Mouse (Mus musculus) kidney, adult 2 months (tissue): ENCODE results near the gene Gss.

Experiments
- CTCF ChIP-seq: fragments of 200-500 bp; conservative IDR thresholded peaks from 2 replicates; pipeline ENCODE4 v1.5.1; 2011; ENCODE audit warnings: low read depth, mild to moderate bottlenecking, control low read depth, low read length, moderate library complexity, mixed read lengths; ENCODE audit not compliant: insufficient read depth, insufficient read length
- POLR2A ChIP-seq: fragments of 200-500 bp; IDR thresholded peaks from one replicate; pipeline ENCODE4 v1.6.1; 2011; ENCODE audit warnings: low read depth, low read length, control low read depth

- TF ChIP-seq CTCF (no peak), POLR2A (peak; percentile 65)
Observed at GRCm38 (mm10) chr2:155592137-155592853, at the start of gene Gss.
